Mouse (Mus musculus) kidney, adult 2 months (tissue): ENCODE results near the gene Inpp5f.

Experiments used
- CTCF ChIP-seq: fragments of 200-500 bp; conservative IDR thresholded peaks from 2 replicates; pipeline ENCODE4 v1.5.1; 2011; ENCODE audit warnings: low read depth, mild to moderate bottlenecking, control low read depth, low read length, moderate library complexity, mixed read lengths; ENCODE audit not compliant: insufficient read depth, insufficient read length
- POLR2A ChIP-seq: fragments of 200-500 bp; IDR thresholded peaks from one replicate; pipeline ENCODE4 v1.6.1; 2011; ENCODE audit warnings: low read depth, low read length, control low read depth

- TF ChIP-seq CTCF = no peak
- TF ChIP-seq POLR2A = no peak
Observed at GRCm38 (mm10) chr7:128687821-128688564, 76.9 kb downstream of the Inpp5f start.
